Mouse (Mus musculus) ES-CJ7 (cell line): ENCODE data around the gene A430005L14Rik.

Experiments used
- DNase-seq: peaks from one replicate; pipeline ENCODE4 v3.0.0; 2011; ENCODE audit warnings: low read depth, low spot score

A430005L14Rik gene

DNA sequence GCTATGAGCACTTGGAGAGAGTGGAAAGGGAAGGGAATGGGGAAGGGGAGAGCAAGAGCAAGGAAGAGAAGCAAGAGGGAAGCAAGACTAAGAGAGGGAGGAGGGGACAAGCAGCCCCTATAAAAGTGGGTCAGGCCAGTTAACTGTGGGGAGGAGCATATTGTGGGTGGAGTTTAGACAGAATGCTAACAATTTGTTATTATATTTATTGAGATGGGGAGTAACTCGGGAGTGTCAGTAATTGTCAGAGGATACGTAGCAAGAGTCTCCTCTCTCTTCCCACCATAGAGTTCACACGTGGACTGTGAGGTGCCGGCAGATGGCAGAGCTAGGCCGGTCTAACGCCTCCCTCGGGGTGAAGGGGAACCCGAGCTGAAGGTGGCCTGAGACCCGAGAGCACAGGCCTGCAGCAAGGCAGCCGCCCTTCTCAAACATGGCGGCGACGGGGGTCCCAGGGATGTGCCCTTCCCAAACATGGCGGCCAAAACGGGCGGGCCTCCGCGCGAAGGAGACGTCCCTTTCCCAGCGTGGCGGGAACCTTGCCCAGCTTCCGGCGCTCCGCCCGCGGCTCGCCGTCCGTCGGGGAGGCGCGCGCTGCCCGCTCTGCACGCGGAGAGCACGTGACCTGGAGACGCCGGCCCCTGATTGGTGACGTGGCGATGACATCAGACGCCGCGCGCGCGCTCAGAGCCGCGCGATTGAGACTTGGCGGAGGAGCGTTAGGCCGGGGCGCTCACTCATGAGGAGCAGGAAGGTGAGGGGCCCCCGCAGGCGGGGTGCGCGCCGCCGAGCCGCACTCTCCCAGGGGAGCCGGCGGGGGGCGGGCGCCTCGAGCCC, at the start of gene A430005L14Rik:
Gene A430005L14Rik (plus strand): TSS at position 669 of the 837 bp plus-strand sequence.
- peak; percentile 97 for DNase-seq

DNA sequence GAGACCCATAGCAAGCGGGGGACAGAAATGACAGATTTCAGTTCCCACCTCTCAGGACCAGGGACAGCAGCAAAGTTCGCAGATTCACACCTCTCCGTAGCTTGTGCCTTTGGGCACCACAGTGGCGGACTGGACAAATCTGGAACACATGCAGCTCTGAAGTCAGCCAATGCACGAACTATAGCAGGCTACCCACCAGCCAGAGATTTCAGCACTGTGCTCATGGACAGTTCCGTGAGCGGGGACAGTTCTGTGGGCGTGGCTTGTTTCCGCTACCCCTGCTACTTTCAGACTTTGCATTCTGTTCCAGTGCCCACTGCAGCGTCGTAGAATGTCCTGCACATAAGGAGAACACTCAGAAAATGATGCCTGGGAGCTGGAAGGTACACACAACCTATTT, 49.5 kb upstream of the A430005L14Rik start:
- DNase-seq: peak; percentile 62

DNA sequence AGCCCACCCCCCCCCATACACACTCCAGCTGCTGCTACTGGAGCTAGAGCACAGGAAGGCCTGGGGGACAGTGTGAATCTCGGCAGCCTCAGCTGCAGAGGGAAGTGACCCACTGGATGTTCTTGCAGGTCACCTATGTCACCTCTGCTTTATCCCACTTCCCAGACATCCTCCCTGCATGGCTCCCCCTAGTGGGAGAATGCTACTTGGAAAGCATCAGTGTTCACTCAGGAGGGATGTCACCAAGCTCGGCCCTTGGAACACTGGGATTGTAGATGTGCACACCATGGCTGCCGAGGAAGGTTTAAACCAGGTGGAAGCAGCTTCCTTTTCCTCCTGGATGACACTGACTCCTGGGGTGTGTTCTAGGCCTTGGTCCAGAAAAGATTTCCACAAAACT, 43.4 kb upstream of the A430005L14Rik start:
- peak; percentile 68 for DNase-seq

DNA sequence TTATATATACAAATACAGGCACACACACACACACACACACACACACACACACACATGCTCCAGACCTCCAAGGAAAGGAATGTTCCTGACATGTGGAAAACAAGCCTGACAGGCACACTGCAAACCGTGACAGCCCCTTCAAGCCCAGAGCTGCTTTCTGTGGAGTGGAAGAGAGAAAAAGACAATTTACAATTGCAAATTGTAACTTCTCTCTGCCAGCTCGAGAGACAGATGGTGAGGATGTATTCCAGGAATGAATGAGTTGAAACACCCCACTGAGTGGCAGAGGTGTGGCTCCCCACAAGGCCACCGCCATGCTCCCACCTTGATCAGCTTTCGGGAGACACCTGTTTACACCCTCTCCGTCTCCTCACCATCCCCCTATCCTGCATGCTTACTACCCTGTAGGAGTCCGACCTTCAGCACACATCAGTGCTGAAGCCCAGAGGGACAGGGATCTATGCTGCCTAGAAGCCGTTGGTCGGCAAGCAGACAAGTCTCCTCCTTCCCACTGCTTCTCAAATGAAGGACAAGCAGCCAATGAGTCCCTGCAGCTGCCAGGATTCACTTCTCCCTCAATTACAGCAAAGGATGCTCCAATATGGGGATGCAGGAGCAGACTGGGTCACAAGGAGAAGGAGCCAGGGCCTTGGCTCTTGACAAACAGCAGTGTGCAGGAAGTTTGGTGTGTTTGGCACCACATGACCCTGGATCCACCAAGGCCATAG, 39.1 kb upstream of the A430005L14Rik start:
- no peak for DNase-seq

DNA sequence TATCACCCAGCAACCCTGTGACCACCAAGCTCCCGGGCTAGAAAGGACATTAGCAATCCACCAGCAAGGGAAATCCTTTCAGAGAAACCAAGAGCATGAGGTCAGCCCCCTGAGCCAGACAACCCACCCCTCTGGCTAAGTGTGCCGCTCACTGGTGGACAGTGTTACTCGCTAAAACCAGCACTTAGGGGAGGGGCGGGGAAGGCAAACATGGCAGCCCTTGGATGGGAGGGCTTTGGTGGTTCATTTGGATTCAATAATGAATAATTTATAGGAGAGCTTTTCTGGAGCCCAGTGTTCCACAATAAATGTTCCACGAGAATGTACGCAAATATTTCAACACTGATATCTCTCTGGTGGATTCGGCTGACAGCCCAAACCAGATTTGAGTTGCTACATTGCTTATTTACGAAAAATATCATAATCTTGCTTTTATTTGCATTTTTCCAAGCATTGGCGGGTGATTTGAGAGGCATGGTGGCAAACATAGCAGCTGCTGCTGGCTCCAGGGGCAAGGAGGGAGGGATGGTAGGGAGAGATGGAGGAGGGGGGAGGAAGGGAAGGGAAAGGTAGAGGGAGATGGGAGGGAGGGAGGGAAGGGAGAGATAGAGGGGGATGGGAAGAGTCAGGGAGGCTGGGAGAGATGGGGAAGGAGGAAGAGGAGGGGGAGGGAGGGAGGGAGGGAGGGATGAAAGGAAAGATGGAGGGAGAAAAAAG, 36.4 kb upstream of the A430005L14Rik start:
- no peak for DNase-seq

DNA sequence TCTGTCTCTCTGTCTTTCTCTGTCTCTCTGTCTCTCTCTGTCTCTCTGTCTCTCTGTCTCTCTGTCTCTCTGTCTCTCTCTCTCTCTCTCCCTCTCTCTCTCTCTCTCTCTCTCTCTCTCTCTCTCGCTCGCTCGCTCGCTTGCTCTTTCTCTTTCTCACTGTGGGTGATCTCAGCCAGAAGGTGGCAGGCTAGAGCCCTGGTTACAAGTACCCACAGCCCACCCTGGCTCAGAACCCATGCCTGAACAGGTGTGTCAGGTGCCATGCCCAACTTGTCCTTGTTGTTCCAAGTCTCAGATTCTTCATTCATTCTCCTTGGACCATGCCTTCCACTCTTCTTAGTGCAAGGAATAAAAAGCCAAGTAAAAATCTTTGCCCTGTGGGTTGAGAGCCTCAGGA, 34.9 kb upstream of the A430005L14Rik start:
- peak; percentile 14 for DNase-seq

DNA sequence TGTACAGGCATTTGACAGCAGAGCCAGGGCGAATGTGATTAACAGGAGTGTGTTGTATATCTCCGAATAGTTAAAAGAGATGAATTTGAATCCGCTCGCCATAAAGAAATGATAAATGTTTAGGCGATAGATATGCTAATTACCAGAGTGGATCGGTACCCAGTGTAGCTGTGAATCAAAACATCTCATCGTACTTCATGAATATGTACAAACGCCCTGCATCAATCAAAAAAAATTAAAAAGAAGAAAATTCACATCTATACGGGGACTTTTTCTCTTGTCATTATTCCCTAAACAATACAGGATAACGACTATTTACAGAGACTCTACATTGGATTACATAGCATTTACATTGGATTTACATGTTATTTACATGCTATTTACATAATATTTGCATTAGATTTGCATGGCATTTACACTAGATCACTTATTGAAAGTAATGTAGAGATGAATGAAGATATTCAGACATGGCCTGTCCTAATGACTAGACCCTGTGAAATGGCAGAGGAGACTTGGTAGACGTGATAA, 28.2 kb upstream of the A430005L14Rik start:
- no peak for DNase-seq

DNA sequence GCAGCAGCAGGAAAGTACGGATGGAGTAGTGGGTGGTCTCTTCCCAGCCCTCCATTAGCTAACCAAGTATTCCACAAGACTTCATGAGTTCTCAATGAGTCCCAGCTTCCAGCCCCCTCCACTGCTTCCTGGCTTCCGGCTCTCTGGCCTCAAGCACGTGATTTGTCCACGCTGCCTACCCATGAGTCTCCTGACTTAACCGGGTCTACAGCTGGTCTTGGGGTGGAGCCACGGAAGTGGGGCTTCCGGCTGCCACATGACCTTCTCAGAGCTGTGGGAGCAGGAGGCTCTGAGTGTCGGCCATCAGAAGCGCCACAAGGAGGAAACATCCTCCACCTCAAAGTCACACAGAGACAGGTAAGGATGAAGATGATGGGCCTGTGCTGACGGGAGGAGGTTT, 27.6 kb upstream of the A430005L14Rik start:
- DNase-seq: no peak

DNA sequence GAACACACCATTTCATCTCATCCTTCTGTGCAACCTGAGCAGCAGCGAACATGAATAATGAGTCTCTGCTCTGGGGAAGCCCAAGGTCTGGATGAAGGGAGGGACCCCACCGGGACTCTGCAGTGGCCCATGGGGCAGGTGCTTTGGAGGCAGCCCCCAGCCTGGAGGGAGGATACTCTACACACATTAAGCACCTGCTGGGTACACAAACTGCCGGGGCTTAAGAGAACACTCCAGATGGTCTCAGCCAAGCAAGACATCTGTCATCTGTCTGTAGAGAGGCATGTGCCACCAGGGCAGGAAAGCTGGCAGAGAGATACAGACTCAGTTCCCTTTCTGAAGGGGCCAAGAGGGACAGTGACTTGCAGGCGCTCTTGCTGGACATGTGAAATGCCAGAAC, 27.1 kb upstream of the A430005L14Rik start:
- no peak for DNase-seq

DNA sequence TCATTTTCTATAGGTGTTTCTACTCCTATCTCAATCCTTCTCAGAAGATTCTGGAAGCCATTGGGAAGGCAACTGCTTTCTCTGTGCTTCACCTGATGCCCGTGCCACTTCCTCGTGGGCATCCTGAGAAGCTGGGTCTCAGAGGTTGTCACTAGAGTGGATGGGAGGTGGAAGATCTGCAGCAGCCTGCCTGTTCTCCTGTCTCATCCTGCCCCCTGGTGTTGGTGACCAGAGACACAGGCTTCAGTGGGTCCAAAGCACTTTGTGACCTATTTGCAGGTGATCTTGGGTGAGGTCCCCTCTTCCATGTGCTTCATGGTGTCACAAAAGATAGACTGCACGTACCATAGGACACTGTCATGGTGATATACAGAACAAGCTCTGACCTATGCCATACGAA, 13.8 kb upstream of the A430005L14Rik start:
- peak; percentile 55 for DNase-seq

DNA sequence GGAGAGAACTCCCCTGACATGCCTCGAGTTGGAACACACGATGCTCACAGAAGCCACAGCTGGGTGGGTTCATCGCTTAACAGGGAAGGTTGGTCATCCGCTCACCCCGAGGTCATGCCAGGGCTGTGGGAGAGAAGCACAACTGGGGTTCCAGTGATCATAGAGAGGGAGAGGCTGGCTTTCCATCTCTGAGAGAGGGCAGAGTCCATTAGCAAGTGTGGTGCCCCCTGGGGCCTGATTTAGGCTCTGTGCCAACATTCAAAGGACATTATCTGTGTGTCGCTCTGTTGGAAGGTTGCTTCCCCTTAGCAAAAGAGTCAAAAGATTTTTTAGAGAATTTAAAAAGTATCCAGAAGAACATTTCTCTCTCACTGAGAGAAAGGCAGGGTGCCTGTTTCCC, 12.8 kb upstream of the A430005L14Rik start:
- no peak for DNase-seq

DNA sequence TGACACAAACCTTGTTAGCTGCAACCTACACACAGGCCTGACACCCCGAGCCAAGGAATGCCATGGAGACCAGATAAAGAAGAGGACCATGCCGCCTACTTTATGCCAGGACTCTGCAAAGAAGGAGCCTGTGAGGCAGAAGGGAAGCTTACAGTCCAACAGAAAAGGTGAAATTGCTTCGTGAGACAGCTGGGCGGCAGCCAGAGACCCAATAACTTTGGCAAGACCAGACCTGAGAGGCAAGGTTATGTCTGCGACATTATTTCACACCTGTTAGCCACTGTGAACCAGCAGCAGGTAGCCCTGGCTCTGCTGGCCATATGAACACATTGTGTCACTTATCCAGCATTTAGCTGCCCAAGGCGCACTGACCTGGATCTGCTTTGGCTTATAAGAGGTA, 11.3 kb upstream of the A430005L14Rik start:
- no peak for DNase-seq

DNA sequence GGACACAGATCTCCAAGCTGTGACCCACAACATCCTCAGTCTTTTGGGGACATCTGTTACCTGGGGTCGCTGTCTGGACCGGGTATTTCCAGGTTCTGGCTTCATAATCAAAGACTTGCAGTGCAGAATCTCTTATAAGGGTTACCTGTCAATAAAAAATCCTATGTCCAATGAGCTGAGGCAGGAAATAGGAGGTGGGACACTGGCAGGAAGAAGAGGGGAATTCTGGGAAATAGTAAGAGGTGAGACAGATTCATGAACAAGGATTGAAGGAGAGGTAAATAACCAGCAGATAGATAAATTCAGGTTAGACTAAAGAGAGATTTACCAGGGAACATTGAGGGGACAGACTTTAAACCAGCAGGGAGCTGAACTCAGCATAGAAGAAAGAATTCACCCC, 6.7 kb upstream of the A430005L14Rik start:
- DNase-seq: no peak

DNA sequence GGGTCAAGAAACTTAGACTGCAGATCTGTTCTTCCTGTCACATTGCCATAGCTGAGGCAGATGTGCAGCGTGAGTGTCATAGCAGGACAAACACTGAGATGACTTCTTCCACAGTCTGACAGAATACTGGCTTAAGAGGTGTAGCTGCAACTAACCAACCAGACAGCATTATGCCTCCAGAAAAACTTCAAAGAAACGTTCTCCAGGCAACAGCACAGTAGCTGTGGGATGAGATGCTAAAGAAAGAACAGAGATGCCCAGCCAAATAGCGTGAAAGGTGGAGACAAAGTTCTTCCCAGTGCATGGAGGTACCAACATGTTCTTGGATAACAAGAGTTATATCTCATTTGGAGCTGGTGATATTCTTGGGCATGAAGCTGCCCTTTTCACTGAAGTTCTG, 5.9 kb upstream of the A430005L14Rik start:
- DNase-seq: no peak

DNA sequence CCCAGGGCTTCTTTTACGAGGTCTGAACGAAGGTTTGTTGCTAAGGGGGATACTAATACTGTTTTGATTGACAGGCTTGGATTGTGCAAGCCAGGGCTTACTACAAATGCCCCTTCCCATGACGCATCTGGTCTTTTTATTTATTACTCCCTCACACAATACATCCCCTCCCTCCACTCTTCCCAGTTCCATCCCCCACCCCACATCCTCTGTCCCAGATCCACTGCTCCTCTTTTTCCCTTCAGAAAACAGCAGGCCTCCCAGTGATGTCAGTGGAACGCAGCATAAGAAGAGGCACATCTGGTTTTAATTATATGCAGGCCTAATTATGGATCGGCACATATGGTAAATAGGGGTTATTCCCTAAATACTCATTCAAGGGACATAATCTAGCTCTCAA, 5.3 kb upstream of the A430005L14Rik start:
- no peak for DNase-seq

DNA sequence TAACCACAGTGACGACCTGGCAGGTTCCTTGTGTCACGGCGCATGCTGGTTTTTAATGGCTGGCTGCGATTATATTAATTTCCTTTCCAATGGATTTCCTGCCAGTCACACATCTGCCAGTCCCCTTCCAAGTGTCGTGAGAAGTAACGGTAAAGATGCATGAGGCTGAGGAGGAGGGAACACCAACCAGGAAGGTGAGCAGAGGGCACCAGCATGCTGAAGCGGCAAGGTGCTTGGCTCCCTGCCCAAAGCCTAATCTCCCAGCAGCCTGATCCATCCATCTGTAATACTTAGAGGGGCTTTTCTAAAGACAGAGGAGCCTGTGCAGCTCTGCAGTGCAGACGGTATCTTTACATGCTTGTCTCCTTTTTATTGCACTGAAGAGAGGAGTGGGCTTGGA, 1.4 kb upstream of the A430005L14Rik start:
- no peak for DNase-seq

DNA sequence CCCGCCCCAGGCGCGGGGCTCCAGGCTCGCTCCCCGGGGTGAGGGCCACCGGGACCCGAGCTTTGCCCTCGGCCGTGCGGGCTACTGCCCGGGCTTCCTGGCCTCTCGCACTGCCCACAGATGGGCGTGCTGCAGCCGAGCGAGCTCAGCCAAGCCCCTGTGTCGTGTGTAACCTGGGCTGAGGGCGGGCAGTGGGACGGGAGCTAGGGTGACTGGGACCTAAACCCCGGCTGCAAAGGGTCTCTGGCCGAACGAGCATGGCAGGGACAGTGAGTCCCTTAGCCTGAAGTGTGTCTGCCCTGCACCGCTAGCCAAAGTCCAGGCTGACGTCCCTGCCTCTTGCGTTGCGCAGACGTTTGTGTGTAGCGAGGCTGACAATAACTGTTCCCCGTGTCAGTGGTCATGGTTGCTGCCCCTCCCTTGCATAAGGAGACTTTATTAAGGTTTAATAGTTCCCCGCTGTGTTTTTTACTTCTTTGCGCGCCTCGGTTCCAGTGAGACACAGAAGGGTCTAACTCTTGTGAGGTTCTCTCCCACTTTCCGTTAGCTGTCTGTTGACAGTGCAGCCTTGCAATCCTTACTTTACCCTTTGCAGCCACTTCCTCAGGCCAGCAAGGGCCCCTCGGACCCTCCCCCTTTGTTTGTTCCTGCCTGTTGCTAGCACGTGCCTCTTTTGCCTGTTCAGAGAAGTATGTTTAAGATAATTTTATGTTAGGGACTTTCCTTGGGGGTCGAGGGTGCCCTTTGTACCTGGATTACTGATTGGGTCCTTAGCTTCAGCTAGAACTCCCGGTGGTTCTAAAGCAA, 610 bp downstream of the A430005L14Rik start:
- no peak for DNase-seq

DNA sequence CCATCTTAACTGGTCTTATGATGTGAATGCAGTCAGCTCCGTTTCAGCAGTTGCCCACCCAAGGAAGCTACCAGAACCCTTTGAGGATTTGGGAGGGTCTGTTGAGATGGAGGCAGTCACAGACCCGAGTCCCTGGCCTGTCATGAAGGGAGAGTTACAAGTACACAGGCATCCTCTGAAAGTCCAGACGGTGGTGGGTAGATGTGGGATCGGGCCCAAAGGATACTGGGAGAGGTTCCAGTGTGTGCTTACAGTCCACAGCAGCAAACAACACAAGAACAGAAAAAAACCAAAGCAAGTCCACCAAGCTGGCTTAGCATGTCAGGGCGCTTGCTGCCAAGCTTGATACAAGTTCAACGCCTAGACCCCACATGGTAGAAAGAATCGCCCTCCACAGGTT, 5.6 kb downstream of the A430005L14Rik start:
- no peak for DNase-seq

DNA sequence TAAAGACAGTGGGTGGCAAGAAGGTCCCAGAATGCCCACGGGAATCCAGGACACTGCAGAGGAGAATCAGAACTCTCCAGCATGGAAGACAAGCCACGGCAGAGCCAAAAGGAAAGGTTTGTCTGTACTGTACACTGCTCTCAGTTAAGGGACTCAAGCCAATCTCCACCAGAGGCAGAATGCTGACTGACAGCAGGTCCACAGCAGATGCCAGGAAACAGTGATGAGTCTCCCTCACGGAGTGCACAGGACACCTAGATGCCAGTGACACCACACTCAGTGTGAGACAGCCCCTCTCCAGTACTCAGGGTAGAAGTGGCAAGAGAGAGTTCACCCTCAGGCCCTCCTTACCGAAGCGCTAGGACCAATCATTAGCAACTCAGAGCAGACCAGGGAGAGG, 9.6 kb downstream of the A430005L14Rik start:
- no peak for DNase-seq

DNA sequence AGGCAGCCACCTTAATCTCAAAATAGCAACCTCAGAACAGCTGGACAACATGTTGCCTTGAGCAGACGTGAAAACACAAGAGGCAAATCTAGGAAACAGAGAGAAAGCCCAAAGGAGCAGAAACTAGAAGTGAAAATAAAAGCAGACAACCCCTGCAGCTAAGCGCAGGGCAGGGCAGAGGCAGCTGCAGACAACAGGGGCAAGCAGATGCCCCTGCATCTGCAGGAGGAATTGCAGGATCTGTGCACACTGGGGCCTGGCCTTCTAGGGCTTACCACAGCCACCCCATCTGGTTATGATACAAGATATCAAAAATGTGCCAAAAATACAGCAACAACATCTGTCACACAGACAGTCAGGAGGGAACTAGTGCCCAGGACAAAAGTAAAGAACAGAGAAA, 10.5 kb downstream of the A430005L14Rik start:
- no peak for DNase-seq

DNA sequence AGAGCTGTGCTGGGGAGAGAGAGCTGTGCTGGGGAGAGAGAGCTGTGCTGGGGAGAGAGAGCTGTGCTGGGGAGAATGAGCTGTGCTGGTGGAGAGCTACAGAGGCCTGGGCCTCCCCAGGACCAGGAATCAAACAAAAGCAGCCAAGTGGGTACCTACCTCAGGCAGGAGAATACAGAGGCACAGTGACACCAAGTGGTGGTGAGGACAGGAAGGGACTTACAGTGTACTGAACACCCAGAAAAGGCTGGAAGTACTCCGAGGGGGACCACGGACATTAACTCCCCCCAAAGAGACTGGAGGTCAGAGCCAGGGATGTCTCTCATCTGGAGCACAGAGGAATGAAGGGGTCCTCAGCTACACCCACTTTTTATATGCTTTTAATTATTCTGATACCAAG, 11.0 kb downstream of the A430005L14Rik start:
- no peak for DNase-seq
